Mouse (Mus musculus) heart, embryonic 16.5 days (tissue): Measurements from ENCODE around the gene Sars2. TPM values are rescaled to one million over a fixed set of nuclear protein-coding genes. Genes with fewer than 3 reads are reported as not detected.

Experiments
- ATAC-seq: fragments of 200-750 bp; cut with Nextera tagmentation; replicated peaks from 2 replicates; pipeline ENCODE4 v1.8.0; 2017; ENCODE audit warnings: moderate number of reproducible peaks; ENCODE audit not compliant: insufficient read depth, low FRiP score; ENCODE audit errors: extremely low read depth
- H3K27ac ChIP-seq: fragments of 300-500 bp; sonication (generic); 2 replicates; pipeline ENCODE4 v1.5.1; 2014; ENCODE audit warnings: mild to moderate bottlenecking, low read length, control low read depth, moderate library complexity
- H3K27me3 ChIP-seq: fragments of 300-500 bp; sonication (generic); 2 replicates; pipeline ENCODE4 v1.6.1; 2014; ENCODE audit warnings: low read length, mixed read lengths; ENCODE audit not compliant: control insufficient read depth, insufficient read depth
- H3K36me3 ChIP-seq: fragments of 300-500 bp; sonication (generic); 2 replicates; pipeline ENCODE4 v1.6.1; 2014; ENCODE audit not compliant: control insufficient read depth, insufficient read depth
- H3K4me1 ChIP-seq: fragments of 300-500 bp; sonication (generic); 2 replicates; pipeline ENCODE4 v1.6.1; 2014; ENCODE audit warnings: low read length, mixed read lengths; ENCODE audit not compliant: control insufficient read depth, insufficient read depth
- H3K4me2 ChIP-seq: fragments of 300-500 bp; sonication (generic); 2 replicates; pipeline ENCODE4 v1.6.1; 2014; ENCODE audit warnings: low read depth, mild to moderate bottlenecking, control low read depth, low read length
- H3K4me3 ChIP-seq: fragments of 300-500 bp; sonication (generic); 2 replicates; pipeline ENCODE4 v1.5.1; 2014; ENCODE audit warnings: mild to moderate bottlenecking, control low read depth, low read length
- H3K9ac ChIP-seq: fragments of 300-500 bp; sonication (generic); 2 replicates; pipeline ENCODE4 v1.6.1; 2014; ENCODE audit warnings: low read length, control low read depth
- H3K9me3 ChIP-seq: fragments of 300-500 bp; sonication (generic); replicated peaks from 2 replicates; pipeline ENCODE4 v1.6.1; 2016; ENCODE audit warnings: low read length; ENCODE audit not compliant: control insufficient read depth
- WGBS: fragments of 180-500 bp; shearing (Covaris S2); extraction: QIAGEN DNeasy Blood & Tissue Kit; methylation state at CpG from one replicate; pipeline ENCODE4 v1.1.7; 2014; 5-methylcytosine and 5-hydroxymethylcytosine counted together
- polyA plus RNA-seq: library from polyadenylated mRNA; unstranded; fragments of >200 nt; fragmentation: Nextera tagmentation; extraction: Ambion mirVana; gene quantifications from 2 replicates; pipeline ENCODE4 v1.2.1, GENCODE M21; 2015

Gene Sars2
- polyA plus RNA-seq, 1 experiment from 2014 or later = 20.8 TPM

DNA sequence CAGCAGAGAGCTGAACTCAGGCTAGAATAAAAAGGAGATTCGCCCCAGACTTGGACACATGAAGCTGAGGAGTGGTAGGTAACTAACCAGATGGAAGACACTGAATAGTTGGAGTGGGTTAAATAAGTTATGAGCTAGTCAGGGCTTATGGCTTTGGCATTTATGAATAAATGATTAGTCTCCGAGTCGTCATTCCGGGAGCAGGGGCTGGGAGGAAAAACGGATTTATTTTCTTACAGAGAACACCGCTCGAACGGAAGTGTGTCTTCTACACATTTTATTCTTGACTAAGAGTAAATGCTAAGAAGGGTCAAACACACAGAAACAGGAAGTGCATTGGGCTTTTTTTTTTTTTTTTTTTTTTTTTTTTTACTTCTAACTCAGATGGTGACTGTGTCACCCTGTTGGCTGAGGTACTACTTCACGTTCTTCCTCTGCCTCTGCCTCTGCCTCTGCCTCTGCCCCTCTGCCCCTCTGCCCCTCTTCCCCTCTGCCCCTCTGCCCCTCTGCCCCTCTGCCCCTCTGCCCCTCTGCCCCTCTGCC lies 39.1 kb upstream of the Sars2 start:
- peaks cover 4% of the 10 kb centered on the region for H3K9me3 ChIP-seq
- H3K27me3 ChIP-seq = no peaks in the 10 kb centered on the region
- no peak overlapping the region for H3K9ac ChIP-seq
- 0 out of 2 replicates have a peak, but pooled peaks cover 2% of the 10 kb centered on the region for H3K36me3 ChIP-seq
- ATAC-seq = no peak
- H3K4me1 ChIP-seq = no peaks in the 10 kb centered on the region
- no peak overlapping the region for H3K27ac ChIP-seq
- no peak overlapping the region for H3K4me2 ChIP-seq
- H3K4me3 ChIP-seq = no peak overlapping the region
- WGBS = 69% methylated on average over 9 of the region's 9 CpGs

DNA sequence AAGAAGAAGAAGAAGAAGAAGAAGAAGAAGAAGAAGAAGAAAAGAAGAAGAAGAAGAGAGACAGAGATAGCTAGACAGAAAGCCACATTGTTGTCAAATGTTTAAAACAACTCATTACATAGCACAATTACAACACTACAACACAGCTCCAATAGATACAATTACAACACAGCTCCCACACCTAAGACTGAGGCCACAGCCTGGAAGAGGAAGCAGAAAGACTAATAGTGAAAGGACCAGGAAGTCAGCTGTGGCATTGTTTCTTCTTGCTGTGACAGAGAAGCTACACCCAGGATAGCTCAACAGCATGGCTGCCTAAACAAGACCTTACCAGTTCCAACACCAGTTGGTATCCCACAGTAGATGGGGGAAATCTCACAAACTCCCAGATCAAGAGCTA lies 32.3 kb upstream of the Sars2 start:
- H3K27me3 ChIP-seq = no peaks in the 10 kb centered on the region
- no peak for ATAC-seq

DNA sequence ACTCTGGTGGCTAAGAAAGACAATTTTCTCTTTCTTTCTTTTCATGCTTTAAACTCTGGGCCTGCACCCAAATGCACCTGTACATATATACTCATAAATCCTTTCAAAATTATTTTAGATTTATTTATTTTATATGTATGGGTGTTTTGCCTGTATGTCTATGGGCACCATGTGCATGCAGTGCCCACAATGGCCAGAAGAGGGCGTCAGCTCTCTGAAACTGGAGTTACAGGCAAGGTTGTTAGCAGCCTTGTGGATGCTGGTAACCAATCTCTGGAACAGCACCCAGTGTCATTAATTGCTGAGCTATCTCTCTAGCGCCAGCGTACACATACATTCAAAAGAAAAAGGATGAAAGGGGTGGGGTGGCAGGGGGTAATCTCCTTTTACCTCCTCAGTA lies 30.8 kb upstream of the Sars2 start:
- no peak overlapping the region for H3K27ac ChIP-seq
- WGBS = 67% methylated on average over 3 of the region's 3 CpGs
- no peaks in the 10 kb centered on the region; the same call in 1 of the 2 replicates for H3K9me3 ChIP-seq
- no peak overlapping the region for H3K9ac ChIP-seq
- no peak for ATAC-seq
- H3K4me3 ChIP-seq = no peak overlapping the region
- no peaks in the 10 kb centered on the region for H3K36me3 ChIP-seq
- peaks cover 9% of the 10 kb centered on the region for H3K4me1 ChIP-seq
- no peaks in the 10 kb centered on the region for H3K27me3 ChIP-seq
- H3K4me2 ChIP-seq = no peak overlapping the region

More for the DNA sequence above, 32.3 kb upstream of the Sars2 start:
- no peak overlapping the region for H3K27ac ChIP-seq
- no peaks in the 10 kb centered on the region for H3K36me3 ChIP-seq
- no peaks in the 10 kb centered on the region; the same call in 1 of the 2 replicates for H3K9me3 ChIP-seq
- peaks cover 1% of the 10 kb centered on the region for H3K4me1 ChIP-seq
- H3K4me2 ChIP-seq = no peak overlapping the region
- no peak overlapping the region for H3K4me3 ChIP-seq
- no peak overlapping the region for H3K9ac ChIP-seq

GRCm38 (mm10) chr7:28714667-28715066 lies 27.1 kb upstream of the Sars2 start:
- Histone ChIP-seq H3K4me2 (no peak overlapping the region), H3K9me3 (no peaks in the 10 kb centered on the region), H3K27ac (no peak overlapping the region), H3K4me1 (peaks cover 9% of the 10 kb centered on the region), H3K27me3 (no peaks in the 10 kb centered on the region), H3K9ac (no peak overlapping the region), H3K36me3 (no peaks in the 10 kb centered on the region), H3K4me3 (no peak overlapping the region)
- WGBS = 40% methylated on average over 5 of the region's 5 CpGs
- ATAC-seq = 0 out of 2 replicates have a peak, but pooled peaks have one; percentile 28

DNA sequence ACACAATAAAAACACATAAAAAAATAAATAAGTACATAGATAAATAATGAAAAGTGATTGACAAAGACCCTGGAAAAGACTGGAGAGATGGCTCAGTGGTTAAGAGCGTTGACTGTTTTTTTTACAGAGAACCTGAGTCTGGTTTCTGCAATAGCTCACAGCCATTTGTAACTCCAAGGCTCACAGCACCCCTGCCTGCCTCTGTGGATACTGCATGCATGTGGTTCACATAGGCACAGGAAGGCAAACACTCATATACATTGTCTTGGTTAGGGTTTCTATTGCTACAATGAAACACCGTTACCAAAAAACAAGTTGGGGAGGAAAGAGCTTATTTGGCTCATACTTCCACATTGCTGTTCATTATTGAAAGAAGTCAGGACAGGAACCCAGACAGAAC lies 26.2 kb upstream of the Sars2 start:
- Histone ChIP-seq H3K27ac (no peak overlapping the region), H3K9ac (no peak overlapping the region), H3K9me3 (no peaks in the 10 kb centered on the region), H3K4me3 (no peak overlapping the region), H3K36me3 (no peaks in the 10 kb centered on the region), H3K27me3 (no peaks in the 10 kb centered on the region), H3K4me2 (no peak overlapping the region), H3K4me1 (peaks cover 9% of the 10 kb centered on the region)
- WGBS = 95% methylated on average over 2 of the region's 2 CpGs
- ATAC-seq = no peak

DNA sequence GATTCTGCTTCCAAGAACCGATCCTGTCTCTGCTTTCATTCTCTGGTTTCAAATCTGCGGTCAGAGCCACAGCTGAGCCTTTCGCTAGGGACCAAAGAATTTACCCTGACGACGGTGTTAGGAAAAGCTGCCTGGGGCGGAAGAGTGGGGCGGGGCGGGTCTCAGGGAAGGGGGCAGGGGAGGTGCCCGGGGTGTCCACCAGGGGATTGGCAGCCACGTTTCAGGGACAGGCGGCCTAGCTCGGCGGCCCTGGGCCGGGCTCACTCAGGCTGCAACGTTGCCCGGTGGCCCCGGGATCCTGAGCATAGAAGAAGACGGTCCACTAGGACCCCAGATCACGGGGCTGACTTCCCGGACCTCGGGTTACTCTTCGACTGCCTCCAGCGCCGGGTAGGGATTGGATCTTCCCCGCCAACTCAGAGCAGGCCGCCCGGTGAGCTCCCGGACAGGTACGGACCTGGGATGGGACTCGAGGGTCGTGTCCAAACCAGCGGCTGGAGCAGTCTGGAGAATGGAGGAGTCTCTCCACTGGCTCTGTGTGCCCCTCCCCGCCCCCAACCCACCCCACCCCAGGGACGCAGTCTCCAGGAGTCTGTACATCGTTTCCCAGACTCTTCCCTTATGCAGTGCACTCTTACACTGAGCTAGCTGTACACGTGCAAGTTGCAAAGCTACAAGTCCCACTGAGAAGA lies 25.1 kb upstream of the Sars2 start, which contains the start of gene Fbxo17:
Gene Fbxo17 (plus strand): TSS at position 215 of the 692 bp plus-strand sequence.
- Histone ChIP-seq H3K4me2 (peak within 1 kb of the TSS; percentile 82), H3K36me3 (no peaks in the 10 kb centered on the region), H3K27me3 (no peaks in the 10 kb centered on the region), H3K27ac (peak within 1 kb of the TSS; percentile 47; the same call in 1 of the 2 replicates), H3K4me3 (peak within 1 kb of the TSS; percentile 62), H3K9ac (peak within 1 kb of the TSS; percentile 85), H3K9me3 (no peaks in the 10 kb centered on the region), H3K4me1 (peaks cover 9% of the 10 kb centered on the region)
- WGBS = under 1% methylated on average over 36 of the region's 36 CpGs
- peak; percentile 74 for ATAC-seq

DNA sequence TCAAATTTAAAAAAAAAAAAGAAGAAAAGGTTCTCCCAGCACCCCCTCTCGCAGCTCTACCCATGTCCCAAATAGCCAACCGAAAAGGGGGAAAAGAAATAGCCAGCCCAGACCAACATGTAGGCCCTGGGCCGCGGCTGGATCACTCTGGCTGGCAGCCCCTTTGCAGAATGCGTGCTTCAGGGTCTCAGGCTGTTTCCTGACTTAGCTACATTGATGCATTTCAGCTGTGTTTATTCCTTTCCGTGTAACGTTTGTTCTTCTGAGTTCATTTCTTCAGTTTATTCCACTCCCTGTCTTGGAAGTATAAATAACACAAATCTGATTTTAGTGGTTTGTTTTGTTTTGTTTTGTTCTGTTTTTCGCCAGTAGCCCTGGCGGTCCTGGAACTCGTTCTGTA lies 24.1 kb upstream of the Sars2 start:
- Histone ChIP-seq H3K27ac (no peak overlapping the region), H3K9ac (no peak overlapping the region)

GRCm38 (mm10) chr7:28719159-28719558 lies 22.6 kb upstream of the Sars2 start:
- H3K27me3 ChIP-seq = no peaks in the 10 kb centered on the region
- ATAC-seq = no peak
- H3K36me3 ChIP-seq = no peaks in the 10 kb centered on the region
- no peak overlapping the region for H3K4me2 ChIP-seq
- H3K9me3 ChIP-seq = no peaks in the 10 kb centered on the region; the same call in 1 of the 2 replicates
- WGBS = 28% methylated on average over 4 of the region's 4 CpGs
- H3K9ac ChIP-seq = no peak overlapping the region
- no peak overlapping the region for H3K4me3 ChIP-seq
- peaks cover 9% of the 10 kb centered on the region for H3K4me1 ChIP-seq
- no peak overlapping the region for H3K27ac ChIP-seq

More for the DNA sequence above, 24.1 kb upstream of the Sars2 start:
- Histone ChIP-seq H3K27me3 (no peaks in the 10 kb centered on the region), H3K9me3 (no peaks in the 10 kb centered on the region), H3K4me3 (no peak overlapping the region), H3K36me3 (no peaks in the 10 kb centered on the region), H3K4me1 (peaks cover 9% of the 10 kb centered on the region), H3K4me2 (no peak overlapping the region)
- WGBS = 76% methylated on average over 10 of the region's 10 CpGs
- no peak for ATAC-seq

DNA sequence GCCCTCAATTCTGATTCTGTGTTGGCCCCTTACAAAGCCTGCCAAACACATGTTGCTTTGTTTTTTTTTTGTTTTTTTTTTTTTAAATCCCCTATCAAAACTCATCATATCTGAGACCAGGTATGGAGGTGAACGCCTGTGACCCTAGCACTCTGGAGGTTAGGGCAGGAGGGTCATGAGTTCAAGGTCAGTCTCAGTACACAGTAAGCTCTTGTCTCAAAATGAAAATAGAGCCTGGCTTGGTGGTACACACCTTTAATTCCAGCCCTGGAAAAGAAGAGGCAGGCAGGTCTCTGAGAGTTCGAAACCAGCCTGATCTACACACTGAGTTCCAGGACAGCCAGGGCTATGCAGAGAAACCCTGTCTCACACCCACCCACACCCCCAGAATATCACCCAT lies 22.1 kb upstream of the Sars2 start:
- Histone ChIP-seq H3K4me3 (no peak overlapping the region), H3K9me3 (no peaks in the 10 kb centered on the region; the same call in none of the 2 replicates), H3K27ac (no peak overlapping the region), H3K27me3 (no peaks in the 10 kb centered on the region), H3K4me2 (no peak overlapping the region), H3K4me1 (peaks cover 6% of the 10 kb centered on the region), H3K36me3 (0 out of 2 replicates have a peak, but pooled peaks cover 5% of the 10 kb centered on the region), H3K9ac (no peak overlapping the region)
- ATAC-seq = no peak
- 62% methylated on average over 2 of the region's 2 CpGs for WGBS
